Mouse (Mus musculus): ENCODE data around the gene Kcnh4.

DNA sequence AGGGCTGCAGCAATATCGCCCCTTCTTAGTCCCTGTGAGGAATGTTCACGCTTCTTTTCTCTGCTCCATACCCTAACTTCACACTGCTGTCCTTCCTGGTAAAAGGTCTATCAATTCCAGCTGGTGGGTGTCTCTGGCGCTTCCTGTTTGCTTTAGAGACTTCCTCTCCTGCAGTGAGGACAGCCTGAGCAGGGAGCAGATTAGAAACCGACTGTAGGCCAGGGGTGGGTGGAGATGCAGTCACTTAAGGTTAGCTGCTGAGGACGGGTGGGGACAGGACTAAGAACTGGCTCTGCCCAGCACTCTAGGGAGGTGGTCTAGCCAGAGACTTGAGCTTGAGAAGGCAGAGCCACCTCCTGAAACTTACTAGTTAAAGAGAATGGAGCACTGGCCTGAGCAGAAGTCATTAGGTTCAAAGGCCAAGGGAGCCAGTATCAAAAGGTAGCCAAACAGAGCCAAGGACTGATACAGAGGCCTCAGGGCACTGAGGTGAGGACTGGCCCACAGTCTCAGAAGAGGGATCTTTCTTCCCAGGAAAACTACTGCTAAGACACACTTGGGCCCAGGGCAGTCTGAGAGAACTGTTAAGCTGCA, 34.7 kb downstream of the Kcnh4 start:
- no peak for TF ChIP-seq POLR2A (IDR thresholded peaks at IDR 0.05; ENCODE audit: insufficient read length, low read depth)
- no peak for TF ChIP-seq TCF3 (IDR thresholded peaks at IDR 0.05; ENCODE audit: insufficient read length, low read depth)
- TF ChIP-seq CEBPB (IDR thresholded peaks at IDR 0.05; ENCODE audit: insufficient read depth, poor library complexity, severe bottlenecking) = no peak
- TF ChIP-seq MAX (IDR thresholded peaks at IDR 0.05; ENCODE audit: low read depth) = no peak
- TF ChIP-seq POLR2AphosphoS2 (IDR thresholded peaks at IDR 0.05; ENCODE audit: insufficient read length, low read depth) = no peak
- TF ChIP-seq USF1 (IDR thresholded peaks at IDR 0.05; ENCODE audit: low read depth) = no peak
- TF ChIP-seq MYOD1 (IDR thresholded peaks at IDR 0.05; ENCODE audit: control insufficient read depth in 1 of 3, insufficient read length in 2 of 3, low read depth in 2 of 3) = no peak

Measured in myocyte (in vitro differentiated cells).